Mouse (Mus musculus) left cerebral cortex, postnatal 4 days (tissue): ENCODE measurements around the gene Ganc. TPM values are rescaled to one million over a fixed set of nuclear protein-coding genes. Genes with fewer than 3 reads are reported as not detected.

ENCODE experiments used
- DNase-seq: peaks from one replicate; pipeline ENCODE4 v3.0.0-alpha.2; 2022
- intact Hi-C: fragments of 180-260 bp; cut with DNase I; formaldehyde crosslinking; loops from one replicate; pipeline ENCODE4 v1.15.1; 2025
- total RNA-seq, 2 experiments: library from RNA; stranded (reverse); gene quantifications; 2 replicates each; pipeline ENCODE4 v1.2.3; 2021

Gene Ganc
- 1 to 10 TPM; 8.3 to 8.9 TPM for total RNA-seq

- intact Hi-C loops, result loop anchor here (10.0 kb wide), 1 partner anchor 101 kb away; no protein-coding TSS in a partner anchor
- DNase-seq, result peak; percentile 61
Measured at GRCm38 (mm10) chr2:120403653-120403985, at the start of gene Ganc. Gene Ganc, plus strand, starts transcription at chr2:120403896.

GRCm38 (mm10) chr2:120360425-120360824 is 43.3 kb upstream of the Ganc start:
- intact Hi-C loops, result no loop called here
- DNase-seq, result no peak

- DNase-seq, result no peak
- intact Hi-C loops, result no loop called here
Measured at GRCm38 (mm10) chr2:120366501-120366900, 37.2 kb upstream of the Ganc start.

GRCm38 (mm10) chr2:120367416-120368207 is 36.1 kb upstream of the Ganc start:
- intact Hi-C loops, result no loop called here
- DNase-seq, result no peak

- intact Hi-C loops, result no loop called here
- DNase-seq, result no peak
Measured at GRCm38 (mm10) chr2:120373858-120374257, 29.8 kb upstream of the Ganc start.

- DNase-seq, result no peak
- intact Hi-C loops, result loop anchor here (10.0 kb wide), 1 partner anchor 139 kb away; no protein-coding TSS in a partner anchor
Measured at GRCm38 (mm10) chr2:120386264-120386663, 17.4 kb upstream of the Ganc start.

GRCm38 (mm10) chr2:120387291-120387690 is 16.4 kb upstream of the Ganc start:
- intact Hi-C loops, result loop anchor here (10.0 kb wide), 1 partner anchor 138 kb away; no protein-coding TSS in a partner anchor
- DNase-seq, result no peak

- no peak for DNase-seq
Measured at GRCm38 (mm10) chr2:120389376-120389775, 14.3 kb upstream of the Ganc start.

GRCm38 (mm10) chr2:120390934-120391333 is 12.8 kb upstream of the Ganc start:
- DNase-seq, result no peak
- intact Hi-C loops, result no loop called here

More at GRCm38 (mm10) chr2:120389376-120389775, 14.3 kb upstream of the Ganc start:
- intact Hi-C loops, result loop anchor here (10.0 kb wide), 1 partner anchor 135 kb away; no protein-coding TSS in a partner anchor

GRCm38 (mm10) chr2:120392406-120392805 is 11.3 kb upstream of the Ganc start:
- no peak for DNase-seq
- intact Hi-C loops, result no loop called here

GRCm38 (mm10) chr2:120397951-120398350 is 5.7 kb upstream of the Ganc start:
- intact Hi-C loops, result no loop called here
- no peak for DNase-seq

- DNase-seq, result no peak
- intact Hi-C loops, result loop anchor here (10.0 kb wide), 1 partner anchor 102 kb away; no protein-coding TSS in a partner anchor
Measured at GRCm38 (mm10) chr2:120402813-120403212, 883 bp upstream of the Ganc start.

GRCm38 (mm10) chr2:120403986-120404822 is 508 bp downstream of the Ganc start, which contains the start of gene Tmem87a:
Gene Tmem87a, minus strand, starts transcription at chr2:120404113.
- DNase-seq, result peak; percentile 94
- intact Hi-C loops, result loop anchor here (10.0 kb wide), 1 partner anchor 101 kb away; no protein-coding TSS in a partner anchor

- intact Hi-C loops, result loop anchor here (10.0 kb wide), 1 partner anchor 100 kb away; no protein-coding TSS in a partner anchor
Measured at GRCm38 (mm10) chr2:120404823-120405765, 1.4 kb downstream of the Ganc start.

GRCm38 (mm10) chr2:120411096-120411628 is 7.5 kb downstream of the Ganc start:
- intact Hi-C loops, result no loop called here
- DNase-seq, result no peak

More at GRCm38 (mm10) chr2:120404823-120405765, 1.4 kb downstream of the Ganc start:
- DNase-seq, result no peak

GRCm38 (mm10) chr2:120414113-120414512 is 10.4 kb downstream of the Ganc start:
- intact Hi-C loops, result no loop called here
- no peak for DNase-seq

- intact Hi-C loops, result no loop called here
- no peak for DNase-seq
Measured at GRCm38 (mm10) chr2:120414738-120415414, 11.2 kb downstream of the Ganc start.

- intact Hi-C loops, result no loop called here
- DNase-seq, result no peak
Measured at GRCm38 (mm10) chr2:120424386-120424785, 20.7 kb downstream of the Ganc start.

- intact Hi-C loops, result no loop called here
- no peak for DNase-seq
Measured at GRCm38 (mm10) chr2:120444486-120444885, 40.8 kb downstream of the Ganc start.
